11 mouse cellular contexts compared by ENCODE assay signal in genomic region chr2:58159880-58160279, GRCm38 (mm10). TPM values are rescaled to one million over a fixed set of nuclear protein-coding genes. Genes with fewer than 3 reads are reported as not detected.
DNase-seq lines count a peak whose midpoint lies in the region; ATAC-seq and TF ChIP-seq lines count a peak whose summit lies in the region.
"Had no signal": no experiment of that assay in that cellular context is flagged by ENCODE, and none has a peak within 500 bp of the region (broad histone marks: within the 10 kb centered on the region; RNA-seq: fewer than 3 reads in every experiment).

No protein-coding gene starts in this region.

- H3K4me2 ChIP-seq in lung, postnatal 0 days (replicated peaks; ENCODE audit: low read depth, low read length), result peak overlapping the region; percentile 5; the same call in 1 of the 2 replicates
- no peak overlapping the region for H3K4me2 ChIP-seq in midbrain, embryonic 11.5 days
- H3K4me2 ChIP-seq: midbrain, embryonic 15.5 days had no signal

- no peaks in the 10 kb centered on the region for H3K4me1 ChIP-seq in lung, postnatal 0 days (ENCODE audit: insufficient read depth, low read depth, low read length)
- H3K4me1 ChIP-seq in midbrain, embryonic 11.5 days (ENCODE audit: control insufficient read depth, insufficient read depth, low read length), result no peaks in the 10 kb centered on the region
- H3K4me1 ChIP-seq: midbrain, embryonic 15.5 days had no signal

- H3K9ac ChIP-seq in lung, postnatal 0 days (replicated peaks; ENCODE audit: low read depth), result no peak overlapping the region
- H3K9ac ChIP-seq in midbrain, embryonic 11.5 days (ENCODE audit: low read length), result no peak overlapping the region
- H3K9ac ChIP-seq: midbrain, embryonic 15.5 days had no signal

- TF ChIP-seq EP300 in lung, postnatal 0 days (IDR thresholded peaks at IDR 0.05), result peak; percentile 61

- ATAC-seq in lung, postnatal 0 days, result peak; percentile 82
- ATAC-seq in midbrain, embryonic 11.5 days (ENCODE audit: low FRiP score), result no peak
- ATAC-seq: midbrain, embryonic 15.5 days had no signal

- peak; percentile 24 for DNase-seq in adrenal gland, postnatal 10 days
- no peak for DNase-seq in adrenal gland, adult 8-10 months
- DNase-seq in T-cell, adult 2 months (ENCODE audit: low spot score), result peak; percentile 84
- DNase-seq in lung, postnatal 0 days (ENCODE audit: low spot score), result peak; percentile 76
- peak; percentile 65 to 66 for DNase-seq in spleen, postnatal 10 days (ENCODE audit: low spot score in 2 of 2)
- DNase-seq in ovary, postnatal 10 days (ENCODE audit: low spot score), result no peak
- DNase-seq in gastrocnemius, postnatal 4 days (ENCODE audit: low spot score in 2 of 2), result no peak
- no peak for DNase-seq in midbrain, embryonic 11.5 days (ENCODE audit: low spot score, missing footprints)
- DNase-seq: adrenal gland, postnatal 36 days; kidney, postnatal 14 days had no signal

- H3K27ac ChIP-seq in lung, postnatal 0 days (ENCODE audit: low read length), result 0 out of 2 replicates have a peak overlapping the region, but pooled peaks have one; percentile 4
- no peak overlapping the region for H3K27ac ChIP-seq in midbrain, embryonic 11.5 days (ENCODE audit: low read depth, low read length)
- H3K27ac ChIP-seq: midbrain, embryonic 15.5 days had no signal

- 69% methylated on average over 13 of the region's 13 CpGs for WGBS in lung, postnatal 0 days
- WGBS in midbrain, embryonic 11.5 days, result 93% methylated on average over 13 of the region's 13 CpGs

- H3K9me3 ChIP-seq in lung, postnatal 0 days (ENCODE audit: low read length), result no peaks in the 10 kb centered on the region
- H3K9me3 ChIP-seq in midbrain, embryonic 11.5 days (ENCODE audit: control insufficient read depth, low read length), result no peaks in the 10 kb centered on the region
- H3K9me3 ChIP-seq: midbrain, embryonic 15.5 days had no signal

- H3K27me3 ChIP-seq in lung, postnatal 0 days (replicated peaks; ENCODE audit: insufficient read depth, low read length), result no peaks in the 10 kb centered on the region
- no peaks in the 10 kb centered on the region for H3K27me3 ChIP-seq in midbrain, embryonic 11.5 days (ENCODE audit: control insufficient read depth, insufficient read depth, low read length)
- H3K27me3 ChIP-seq: midbrain, embryonic 15.5 days had no signal

- no peaks in the 10 kb centered on the region for H3K36me3 ChIP-seq in lung, postnatal 0 days (ENCODE audit: insufficient read depth, low read length)
- no peaks in the 10 kb centered on the region for H3K36me3 ChIP-seq in midbrain, embryonic 11.5 days (ENCODE audit: control insufficient read depth, insufficient read depth, low read length)
- H3K36me3 ChIP-seq: midbrain, embryonic 15.5 days had no signal

- no peak for TF ChIP-seq CTCF in lung, postnatal 0 days (IDR thresholded peaks at IDR 0.05)

- peak overlapping the region; percentile 0 for H3K4me3 ChIP-seq in lung, postnatal 0 days (ENCODE audit: low read depth, low read length)
- no peak overlapping the region for H3K4me3 ChIP-seq in midbrain, embryonic 11.5 days (ENCODE audit: low read depth, low read length)
- H3K4me3 ChIP-seq: midbrain, embryonic 15.5 days had no signal

RNA-seq across cellular contexts. Expression of gene Cytip, which starts 35.5 kb away (rescaled TPM):
- 10 to 100 TPM; 11.7 TPM for total RNA-seq in adrenal gland, postnatal 10 days (2021)
- total RNA-seq in adrenal gland, adult 8-10 months (2022), result 10 to 100 TPM; 15.7 to 22.5 (median 20.4) TPM
- 16.3 and 19.0 TPM in 2 replicates for polyA plus RNA-seq in lung, postnatal 0 days (2015; fragmentation: Nextera tagmentation; extraction: Ambion mirVana)
- 1 to 10 TPM; 1.3 TPM for total RNA-seq in gastrocnemius, postnatal 4 days (2021)
- 0.34 TPM in 1 of 2 replicates, not detected in the other for polyA plus RNA-seq in midbrain, embryonic 11.5 days (2014; fragmentation: Nextera tagmentation; extraction: Ambion mirVana)

Comparison
In these comparisons a context has a peak if more than half of its experiments do, and no peak if none do; other contexts are left out.
1. DNase-seq: peak in adrenal gland, postnatal 10 days (single experiment), T-cell, adult 2 months (single experiment), lung, postnatal 0 days (single experiment) and spleen, postnatal 10 days (2 of 2); none in adrenal gland, adult 8-10 months (single experiment), ovary, postnatal 10 days (single experiment), gastrocnemius, postnatal 4 days (0 of 2) and midbrain, embryonic 11.5 days (single experiment).
2. RNA of gene Cytip, which starts 35.5 kb away (total RNA-seq): 15.7 to 22.5 TPM in adrenal gland, adult 8-10 months and 11.7 TPM in adrenal gland, postnatal 10 days; 1.3 TPM in gastrocnemius, postnatal 4 days; every median in the first group is over 4 times any median in the second.